In genomic region chr9:72132728-72133088, GRCm38 (mm10) we compare ENCODE assay signal across 8 mouse cellular contexts. TPM values are rescaled to one million over a fixed set of nuclear protein-coding genes. Genes with fewer than 3 reads are reported as not detected.
DNase-seq lines count a peak whose midpoint lies in the region; ATAC-seq lines count a peak whose summit lies in the region.

No protein-coding gene starts in this region.

- H3K4me1 ChIP-seq in heart, embryonic 14.5 days (ENCODE audit: control insufficient read depth in 2 of 2, insufficient read depth in 2 of 2, low read length in 2 of 2) = peaks cover 2 to 10% of the 10 kb centered on the region in 2 experiments
- H3K4me1 ChIP-seq in forebrain, embryonic 12.5 days = peaks cover 8% of the 10 kb centered on the region
- H3K4me1 ChIP-seq in liver, embryonic 16.5 days (ENCODE audit: control insufficient read depth, low read depth, low read length) = peaks cover 6% of the 10 kb centered on the region

- WGBS in heart, embryonic 14.5 days = under 1% methylated on average over 27 of the region's 29 CpGs
- WGBS in forebrain, embryonic 12.5 days = 0% methylated on average over 27 of the region's 29 CpGs
- WGBS in liver, embryonic 16.5 days (ENCODE audit: insufficient replicate concordance) = 0% methylated on average over 29 of the region's 29 CpGs

- H3K9ac ChIP-seq in heart, embryonic 14.5 days (ENCODE audit: low read length) = peak overlapping the region; percentile 90
- H3K9ac ChIP-seq in forebrain, embryonic 12.5 days = peak overlapping the region; percentile 88
- peak overlapping the region; percentile 80 for H3K9ac ChIP-seq in liver, embryonic 16.5 days (ENCODE audit: low read depth, low read length)

- no peaks in the 10 kb centered on the region for H3K36me3 ChIP-seq in heart, embryonic 14.5 days (ENCODE audit: control insufficient read depth, insufficient read depth, low read length)
- no peaks in the 10 kb centered on the region for H3K36me3 ChIP-seq in forebrain, embryonic 12.5 days (replicated peaks)
- H3K36me3 ChIP-seq in liver, embryonic 16.5 days (ENCODE audit: control insufficient read depth, insufficient read depth) = no peaks in the 10 kb centered on the region

- no peaks in the 10 kb centered on the region for H3K9me3 ChIP-seq in heart, embryonic 14.5 days (ENCODE audit: control insufficient read depth, low read length)
- H3K9me3 ChIP-seq in forebrain, embryonic 12.5 days = no peaks in the 10 kb centered on the region
- no peaks in the 10 kb centered on the region for H3K9me3 ChIP-seq in liver, embryonic 16.5 days (replicated peaks; ENCODE audit: control insufficient read depth, low read length)

- peak overlapping the region; percentile 69 to 81 for H3K4me3 ChIP-seq in heart, embryonic 14.5 days (ENCODE audit: control insufficient read depth in 1 of 2, insufficient read depth in 1 of 2, low read depth in 1 of 2, low read length in 2 of 2)
- peak overlapping the region; percentile 65 for H3K4me3 ChIP-seq in forebrain, embryonic 12.5 days (replicated peaks)
- peak overlapping the region; percentile 71 for H3K4me3 ChIP-seq in liver, embryonic 16.5 days (ENCODE audit: low read depth, low read length)

- ATAC-seq in heart, embryonic 14.5 days (ENCODE audit: insufficient number of reproducible peaks, insufficient read depth, low FRiP score, low read depth) = no peak
- ATAC-seq in forebrain, embryonic 12.5 days (ENCODE audit: low FRiP score) = no peak
- no peak for ATAC-seq in liver, embryonic 16.5 days (ENCODE audit: low read depth)

- no peak for DNase-seq in heart, postnatal 4 days
- DNase-seq in ES-CJ7 (ENCODE audit: low read depth, low spot score) = peak; percentile 32
- DNase-seq in urinary bladder, adult 2 months (ENCODE audit: low spot score) = no peak
- DNase-seq in gastrocnemius, postnatal 36 days = no peak
- no peak for DNase-seq in adrenal gland, postnatal 4 days (ENCODE audit: low spot score in 2 of 2)

- peak overlapping the region; percentile 89 to 90 for H3K27ac ChIP-seq in heart, embryonic 14.5 days (replicated peaks in 1 of 2; ENCODE audit: control insufficient read depth in 1 of 2, insufficient read depth in 1 of 2, low read depth in 2 of 2, low read length in 2 of 2)
- H3K27ac ChIP-seq in forebrain, embryonic 12.5 days = peak overlapping the region; percentile 94
- H3K27ac ChIP-seq in liver, embryonic 16.5 days (ENCODE audit: low read length) = peak overlapping the region; percentile 73

- peak overlapping the region; percentile 93 for H3K4me2 ChIP-seq in heart, embryonic 14.5 days (ENCODE audit: low read length)
- peak overlapping the region; percentile 86 for H3K4me2 ChIP-seq in forebrain, embryonic 12.5 days
- H3K4me2 ChIP-seq in liver, embryonic 16.5 days (ENCODE audit: low read depth, low read length) = peak overlapping the region; percentile 85

- H3K27me3 ChIP-seq in heart, embryonic 14.5 days (ENCODE audit: control insufficient read depth, insufficient read depth, low read length) = no peaks in the 10 kb centered on the region
- H3K27me3 ChIP-seq in forebrain, embryonic 12.5 days = peaks cover 3% of the 10 kb centered on the region; the same call in 1 of the 2 replicates
- H3K27me3 ChIP-seq in liver, embryonic 16.5 days (ENCODE audit: control insufficient read depth, insufficient read depth, low read depth, low read length) = no peaks in the 10 kb centered on the region

- intact Hi-C loops in gastrocnemius, postnatal 36 days (cut with DNase I) = loop anchor here (1.0 to 5.0 kb wide), 2 partner anchors 21 to 55 kb away; partner anchors contain the start of gene Tcf12

RNA-seq across cellular contexts. Expression of gene Tcf12, which starts 21.0 kb away (rescaled TPM):
- polyA plus RNA-seq in heart, embryonic 14.5 days (2014; fragmentation: Nextera tagmentation; extraction: Ambion mirVana) = 35.2 and 35.9 TPM in 2 replicates
- total RNA-seq in heart, postnatal 4 days (2021) = 10 to 100 TPM; 77.3 to 81.9 TPM
- 106 and 112 TPM in 2 replicates for polyA plus RNA-seq in forebrain, embryonic 12.5 days (2016; fragmentation: Nextera tagmentation; extraction: Ambion mirVana)
- polyA plus RNA-seq in liver, embryonic 16.5 days (2015; fragmentation: Nextera tagmentation; extraction: Ambion mirVana) = 8.2 and 8.6 TPM in 2 replicates
- polyA plus RNA-seq in urinary bladder, adult 2 months (2012; rRNA removed) = 61.3 and 66.1 TPM in 2 replicates
- 10 to 100 TPM; 25.8 to 27.6 TPM for total RNA-seq in gastrocnemius, postnatal 36 days (2021)
- total RNA-seq in adrenal gland, postnatal 4 days (2021) = 100 to 1,000 TPM; 120 TPM
